Mouse (Mus musculus): ENCODE measurements around the gene Ccdc65.

GRCm38 (mm10) chr15:98717301-98717700 lies 9.3 kb downstream of the Ccdc65 start:
- TF ChIP-seq POLR2A (IDR thresholded peaks at IDR 0.05; ENCODE audit: extremely low read depth, insufficient read depth, low read length) (no peak), CTCF (IDR thresholded peaks at IDR 0.05; ENCODE audit: extremely low read depth, insufficient read depth, low read length) (no peak)
